Mouse (Mus musculus) embryonic facial prominence, embryonic 15.5 days (tissue): Measurements from ENCODE around the gene Lmna. TPM values are rescaled to one million over a fixed set of nuclear protein-coding genes. Genes with fewer than 3 reads are reported as not detected.

Source experiments
- ATAC-seq: fragments of 200-750 bp; cut with Nextera tagmentation; 2 replicates; pipeline ENCODE4 v1.8.0; 2017; ENCODE audit warnings: low read depth, moderate TSS enrichment; ENCODE audit not compliant: insufficient number of reproducible peaks, low FRiP score, low TSS enrichment
- H3K27ac ChIP-seq: fragments of 300-500 bp; sonication (generic); replicated peaks from 2 replicates; pipeline ENCODE4 v1.5.1; 2015; ENCODE audit warnings: mild to moderate bottlenecking, inconsistent platforms
- H3K27me3 ChIP-seq: fragments of 300-500 bp; sonication (generic); 2 replicates; pipeline ENCODE4 v1.6.1; 2015; ENCODE audit warnings: inconsistent platforms
- H3K36me3 ChIP-seq: fragments of 300-500 bp; sonication (generic); 2 replicates; pipeline ENCODE4 v1.6.1; 2015; ENCODE audit warnings: mild to moderate bottlenecking, inconsistent platforms
- H3K4me1 ChIP-seq: fragments of 300-500 bp; sonication (generic); 2 replicates; pipeline ENCODE4 v1.6.1; 2015; ENCODE audit warnings: inconsistent platforms
- H3K4me2 ChIP-seq: fragments of 300-500 bp; sonication (generic); replicated peaks from 2 replicates; pipeline ENCODE4 v1.6.1; 2015; ENCODE audit warnings: mild to moderate bottlenecking, inconsistent platforms
- H3K4me3 ChIP-seq: fragments of 300-500 bp; sonication (generic); replicated peaks from 2 replicates; pipeline ENCODE4 v1.5.1; 2015; ENCODE audit warnings: mild to moderate bottlenecking, inconsistent platforms
- H3K9ac ChIP-seq: fragments of 300-500 bp; sonication (generic); 2 replicates; pipeline ENCODE4 v1.6.1; 2015; ENCODE audit warnings: inconsistent platforms
- H3K9me3 ChIP-seq: fragments of 300-500 bp; sonication (generic); replicated peaks from 2 replicates; pipeline ENCODE4 v1.6.1; 2016; ENCODE audit warnings: inconsistent platforms
- WGBS: fragments of 180-500 bp; shearing (Covaris S2); methylation state at CpG from one replicate; pipeline ENCODE4 v1.1.7; 2015; 5-methylcytosine and 5-hydroxymethylcytosine counted together
- polyA plus RNA-seq: library from polyadenylated mRNA; unstranded; fragments of >200 nt; fragmentation: Nextera tagmentation; extraction: Ambion mirVana; gene quantifications from 2 replicates; pipeline ENCODE4 v1.2.1, GENCODE M21; 2015

Gene Lmna
- 625 and 678 TPM in 2 replicates for polyA plus RNA-seq

- no peaks in the 10 kb centered on the region for H3K36me3 ChIP-seq
- 0 out of 2 replicates have a peak within 1 kb of the TSS, but pooled peaks have one; percentile 12 for H3K9ac ChIP-seq
- peak within 1 kb of the TSS; percentile 38 for H3K4me3 ChIP-seq
- H3K4me2 ChIP-seq, result peak within 1 kb of the TSS; percentile 55
- H3K27me3 ChIP-seq, result no peaks in the 10 kb centered on the region
- 2% methylated on average over 30 of the region's 31 CpGs for WGBS
- no peaks in the 10 kb centered on the region for H3K9me3 ChIP-seq
- ATAC-seq, result peak; percentile 91
- peak within 1 kb of the TSS; percentile 96 for H3K27ac ChIP-seq
- H3K4me1 ChIP-seq, result peaks cover 95% of the 10 kb centered on the region
Measured at GRCm38 (mm10) chr3:88509692-88510420, at the start of gene Lmna. Lmna (minus strand) TSS chr3:88509956.

GRCm38 (mm10) chr3:88556616-88557015, 46.9 kb upstream of the Lmna start:
- WGBS, result 89% methylated on average over 8 of the region's 8 CpGs
- Histone ChIP-seq H3K27me3 (no peaks in the 10 kb centered on the region), H3K4me3 (no peak overlapping the region), H3K9ac (no peak overlapping the region), H3K4me1 (peaks cover 20% of the 10 kb centered on the region), H3K4me2 (no peak overlapping the region), H3K36me3 (peaks cover 59% of the 10 kb centered on the region), H3K27ac (no peak overlapping the region), H3K9me3 (no peaks in the 10 kb centered on the region)
- ATAC-seq, result no peak

GRCm38 (mm10) chr3:88555731-88556130, 46.0 kb upstream of the Lmna start:
- no peak overlapping the region for H3K4me2 ChIP-seq
- WGBS, result 91% methylated on average over 6 of the region's 6 CpGs
- no peak for ATAC-seq
- H3K36me3 ChIP-seq, result peaks cover 53% of the 10 kb centered on the region
- no peak overlapping the region for H3K4me3 ChIP-seq
- H3K27me3 ChIP-seq, result no peaks in the 10 kb centered on the region
- H3K9me3 ChIP-seq, result no peaks in the 10 kb centered on the region
- no peak overlapping the region for H3K27ac ChIP-seq
- H3K9ac ChIP-seq, result no peak overlapping the region
- H3K4me1 ChIP-seq, result peaks cover 29% of the 10 kb centered on the region

- 84% methylated on average over 5 of the region's 5 CpGs for WGBS
- Histone ChIP-seq H3K9ac (no peak overlapping the region), H3K4me3 (no peak overlapping the region), H3K4me2 (no peak overlapping the region; the same call in 1 of the 2 replicates), H3K9me3 (no peaks in the 10 kb centered on the region), H3K36me3 (peaks cover 47% of the 10 kb centered on the region), H3K4me1 (peaks cover 31% of the 10 kb centered on the region), H3K27me3 (no peaks in the 10 kb centered on the region), H3K27ac (no peak overlapping the region)
- ATAC-seq, result no peak
Measured at GRCm38 (mm10) chr3:88555069-88555605, 45.4 kb upstream of the Lmna start.

GRCm38 (mm10) chr3:88553880-88554586, 44.3 kb upstream of the Lmna start:
- WGBS, result under 1% methylated on average over 41 of the region's 41 CpGs
- Histone ChIP-seq H3K27ac (peak overlapping the region; percentile 96), H3K9ac (peak overlapping the region; percentile 68), H3K9me3 (no peaks in the 10 kb centered on the region), H3K4me2 (peak overlapping the region; percentile 79), H3K4me1 (peaks cover 31% of the 10 kb centered on the region), H3K27me3 (no peaks in the 10 kb centered on the region), H3K36me3 (peaks cover 36% of the 10 kb centered on the region), H3K4me3 (peak overlapping the region; percentile 76)
- ATAC-seq, result no peak; the same call in 1 of the 2 replicates

- Histone ChIP-seq H3K4me1 (peaks cover 34% of the 10 kb centered on the region), H3K36me3 (peaks cover 30% of the 10 kb centered on the region), H3K27me3 (no peaks in the 10 kb centered on the region), H3K9ac (peak within 1 kb of the TSS; percentile 68), H3K9me3 (no peaks in the 10 kb centered on the region), H3K27ac (peak within 1 kb of the TSS; percentile 96), H3K4me2 (peak within 1 kb of the TSS; percentile 79), H3K4me3 (peak within 1 kb of the TSS; percentile 76)
- WGBS, result 0% methylated on average over 29 of the region's 37 CpGs
- ATAC-seq, result peak; percentile 91
Measured at GRCm38 (mm10) chr3:88553525-88553879, 43.7 kb upstream of the Lmna start, which contains the start of gene Ubqln4. Ubqln4 (plus strand) TSS chr3:88553758.

- H3K9me3 ChIP-seq, result no peaks in the 10 kb centered on the region
- ATAC-seq, result peak; percentile 89
Measured at GRCm38 (mm10) chr3:88552676-88553524, 43.1 kb upstream of the Lmna start, which contains the start of gene Lamtor2. Lamtor2 (minus strand) TSS chr3:88553074.

GRCm38 (mm10) chr3:88552082-88552645, 42.4 kb upstream of the Lmna start:
- 21% methylated on average over 16 of the region's 16 CpGs for WGBS
- peak overlapping the region; percentile 96 for H3K27ac ChIP-seq
- H3K4me1 ChIP-seq, result peaks cover 37% of the 10 kb centered on the region
- ATAC-seq, result no peak
- H3K36me3 ChIP-seq, result peaks cover 18% of the 10 kb centered on the region
- no peaks in the 10 kb centered on the region for H3K27me3 ChIP-seq
- peak overlapping the region; percentile 63 for H3K9ac ChIP-seq
- peak overlapping the region; percentile 79 for H3K4me2 ChIP-seq
- H3K4me3 ChIP-seq, result peak overlapping the region; percentile 76
- H3K9me3 ChIP-seq, result no peaks in the 10 kb centered on the region

More at GRCm38 (mm10) chr3:88552676-88553524, 43.1 kb upstream of the Lmna start, which contains the start of gene Lamtor2:
- peaks cover 24% of the 10 kb centered on the region for H3K36me3 ChIP-seq
- peak within 1 kb of the TSS; percentile 79 for H3K4me2 ChIP-seq
- under 1% methylated on average over 48 of the region's 48 CpGs for WGBS
- peaks cover 37% of the 10 kb centered on the region for H3K4me1 ChIP-seq
- H3K4me3 ChIP-seq, result peak within 1 kb of the TSS; percentile 76
- peak within 1 kb of the TSS; percentile 68 for H3K9ac ChIP-seq
- no peaks in the 10 kb centered on the region for H3K27me3 ChIP-seq
- peak within 1 kb of the TSS; percentile 96 for H3K27ac ChIP-seq

GRCm38 (mm10) chr3:88551586-88551985, 41.8 kb upstream of the Lmna start:
- Histone ChIP-seq H3K27ac (no peak overlapping the region), H3K4me2 (peak overlapping the region; percentile 79), H3K36me3 (peaks cover 12% of the 10 kb centered on the region), H3K27me3 (no peaks in the 10 kb centered on the region), H3K9ac (0 out of 2 replicates have a peak overlapping the region, but pooled peaks have one; percentile 63), H3K4me1 (peaks cover 37% of the 10 kb centered on the region), H3K9me3 (no peaks in the 10 kb centered on the region), H3K4me3 (peak overlapping the region; percentile 76)
- 85% methylated on average over 4 of the region's 4 CpGs for WGBS
- no peak for ATAC-seq

- WGBS, result 40% methylated on average over 18 of the region's 18 CpGs
- Histone ChIP-seq H3K4me3 (peak within 1 kb of the TSS; percentile 27), H3K36me3 (no peaks in the 10 kb centered on the region), H3K9me3 (no peaks in the 10 kb centered on the region), H3K27ac (peak within 1 kb of the TSS; percentile 81), H3K9ac (no peak within 1 kb of the TSS), H3K4me2 (peak within 1 kb of the TSS; percentile 35), H3K4me1 (peaks cover 35% of the 10 kb centered on the region), H3K27me3 (no peaks in the 10 kb centered on the region)
- ATAC-seq, result no peak
Measured at GRCm38 (mm10) chr3:88548180-88548917, 38.6 kb upstream of the Lmna start, which contains the start of gene Rab25. Rab25 (minus strand) TSS chr3:88548300.
